In genomic region chr8:84192023-84192422, GRCm38 (mm10) we compare ENCODE assay signal across 8 mouse cellular contexts. TPM values are rescaled to one million over a fixed set of nuclear protein-coding genes. Genes with fewer than 3 reads are reported as not detected.
DNase-seq lines count a peak whose midpoint lies in the region; ATAC-seq and TF ChIP-seq lines count a peak whose summit lies in the region.

No protein-coding gene starts in this region.

- peaks cover 35% of the 10 kb centered on the region for H3K4me1 ChIP-seq in embryonic facial prominence, embryonic 10.5 days
- H3K4me1 ChIP-seq in heart, embryonic 10.5 days = peaks cover 24% of the 10 kb centered on the region
- peaks cover 22% of the 10 kb centered on the region; the same call in 1 of the 2 replicates for H3K4me1 ChIP-seq in lung, postnatal 0 days (ENCODE audit: insufficient read depth, low read depth, low read length)

- H3K36me3 ChIP-seq in embryonic facial prominence, embryonic 10.5 days (replicated peaks) = no peaks in the 10 kb centered on the region
- H3K36me3 ChIP-seq in heart, embryonic 10.5 days = no peaks in the 10 kb centered on the region
- no peaks in the 10 kb centered on the region for H3K36me3 ChIP-seq in lung, postnatal 0 days (ENCODE audit: insufficient read depth, low read length)

- peaks cover 25% of the 10 kb centered on the region for H3K27me3 ChIP-seq in embryonic facial prominence, embryonic 10.5 days (replicated peaks; ENCODE audit: low read depth, poor library complexity, severe bottlenecking)
- no peaks in the 10 kb centered on the region for H3K27me3 ChIP-seq in heart, embryonic 10.5 days (ENCODE audit: insufficient read depth, poor library complexity, severe bottlenecking)
- H3K27me3 ChIP-seq in lung, postnatal 0 days (replicated peaks; ENCODE audit: insufficient read depth, low read length) = no peaks in the 10 kb centered on the region

- H3K9ac ChIP-seq in lung, postnatal 0 days (replicated peaks; ENCODE audit: low read depth) = no peak overlapping the region

- peak; percentile 98 for TF ChIP-seq EP300 in lung, postnatal 0 days (IDR thresholded peaks at IDR 0.05)

- ATAC-seq in lung, postnatal 0 days = peak; percentile 89

- TF ChIP-seq CTCF in lung, postnatal 0 days (IDR thresholded peaks at IDR 0.05) = 0 out of 2 replicates have a peak, but pooled peaks have one; percentile 6

- H3K4me3 ChIP-seq in embryonic facial prominence, embryonic 10.5 days = peak overlapping the region; percentile 46
- peak overlapping the region; percentile 49 for H3K4me3 ChIP-seq in heart, embryonic 10.5 days
- H3K4me3 ChIP-seq in lung, postnatal 0 days (ENCODE audit: low read depth, low read length) = no peak overlapping the region

- H3K27ac ChIP-seq in embryonic facial prominence, embryonic 10.5 days (replicated peaks) = peak overlapping the region; percentile 69
- peak overlapping the region; percentile 94 for H3K27ac ChIP-seq in heart, embryonic 10.5 days
- peak overlapping the region; percentile 94 for H3K27ac ChIP-seq in lung, postnatal 0 days (ENCODE audit: low read length)

- WGBS in embryonic facial prominence, embryonic 10.5 days = 33% methylated on average over 13 of the region's 13 CpGs
- WGBS in heart, embryonic 10.5 days = 12% methylated on average over 13 of the region's 13 CpGs
- 27% methylated on average over 13 of the region's 13 CpGs for WGBS in lung, postnatal 0 days

- DNase-seq in right cerebral cortex, adult 18-20 months = peak; percentile 51
- DNase-seq in right cerebral cortex, postnatal 36 days (ENCODE audit: low spot score in 2 of 2) = no peak
- no peak for DNase-seq in embryonic facial prominence, embryonic 10.5 days (ENCODE audit: low spot score)
- peak; percentile 95 for DNase-seq in heart, embryonic 10.5 days (ENCODE audit: low spot score)
- DNase-seq in kidney, adult 8-10 months = peak; percentile 48 to 61
- peak; percentile 97 for DNase-seq in lung, postnatal 0 days (ENCODE audit: low spot score)
- peak; percentile 83 for DNase-seq in skeletal muscle tissue, adult 2 months (ENCODE audit: low read depth, low spot score)
- DNase-seq in thymus, postnatal 36 days = no peak

- H3K9me3 ChIP-seq in embryonic facial prominence, embryonic 10.5 days = no peaks in the 10 kb centered on the region
- H3K9me3 ChIP-seq in heart, embryonic 10.5 days = no peaks in the 10 kb centered on the region
- H3K9me3 ChIP-seq in lung, postnatal 0 days (ENCODE audit: low read length) = no peaks in the 10 kb centered on the region

- peak overlapping the region; percentile 41 for H3K4me2 ChIP-seq in lung, postnatal 0 days (replicated peaks; ENCODE audit: low read depth, low read length)

RNA-seq across cellular contexts. Expression of gene Nanos3, which starts 7.0 kb away (rescaled TPM):
- 2.4 and 3.5 TPM in 2 replicates for polyA plus RNA-seq in embryonic facial prominence, embryonic 10.5 days (2016; fragmentation: Nextera tagmentation; extraction: Ambion mirVana)
- 1.2 and 2.3 TPM in 2 replicates for polyA plus RNA-seq in heart, embryonic 10.5 days (2016; fragmentation: Nextera tagmentation; extraction: Ambion mirVana)
- polyA plus RNA-seq in lung, postnatal 0 days (2015; fragmentation: Nextera tagmentation; extraction: Ambion mirVana) = 1.9 and 3.2 TPM in 2 replicates

RNA-seq across cellular contexts. Expression of gene 4930432K21Rik, which starts 44.2 kb away (rescaled TPM):
- 1.5 and 1.8 TPM in 2 replicates for polyA plus RNA-seq in embryonic facial prominence, embryonic 10.5 days (2016; fragmentation: Nextera tagmentation; extraction: Ambion mirVana)
- 0.79 and 1.5 TPM in 2 replicates for polyA plus RNA-seq in heart, embryonic 10.5 days (2016; fragmentation: Nextera tagmentation; extraction: Ambion mirVana)
- 0.80 and 1.0 TPM in 2 replicates for polyA plus RNA-seq in lung, postnatal 0 days (2015; fragmentation: Nextera tagmentation; extraction: Ambion mirVana)

RNA-seq across cellular contexts. Expression of gene Cc2d1a, which starts 44.3 kb away (rescaled TPM):
- 20.4 and 21.0 TPM in 2 replicates for polyA plus RNA-seq in embryonic facial prominence, embryonic 10.5 days (2016; fragmentation: Nextera tagmentation; extraction: Ambion mirVana)
- polyA plus RNA-seq in heart, embryonic 10.5 days (2016; fragmentation: Nextera tagmentation; extraction: Ambion mirVana) = 19.5 and 19.7 TPM in 2 replicates
- 15.6 and 16.3 TPM in 2 replicates for polyA plus RNA-seq in lung, postnatal 0 days (2015; fragmentation: Nextera tagmentation; extraction: Ambion mirVana)

RNA-seq across cellular contexts. Expression of gene Zswim4, which starts 44.8 kb away (rescaled TPM):
- 37.2 and 41.7 TPM in 2 replicates for polyA plus RNA-seq in embryonic facial prominence, embryonic 10.5 days (2016; fragmentation: Nextera tagmentation; extraction: Ambion mirVana)
- 14.4 and 17.5 TPM in 2 replicates for polyA plus RNA-seq in heart, embryonic 10.5 days (2016; fragmentation: Nextera tagmentation; extraction: Ambion mirVana)
- 7.8 and 8.4 TPM in 2 replicates for polyA plus RNA-seq in lung, postnatal 0 days (2015; fragmentation: Nextera tagmentation; extraction: Ambion mirVana)

RNA-seq across cellular contexts. Expression of gene D8Ertd738e, which starts 57.5 kb away (rescaled TPM):
- polyA plus RNA-seq in embryonic facial prominence, embryonic 10.5 days (2016; fragmentation: Nextera tagmentation; extraction: Ambion mirVana) = 409 and 427 TPM in 2 replicates
- polyA plus RNA-seq in heart, embryonic 10.5 days (2016; fragmentation: Nextera tagmentation; extraction: Ambion mirVana) = 353 and 374 TPM in 2 replicates
- polyA plus RNA-seq in lung, postnatal 0 days (2015; fragmentation: Nextera tagmentation; extraction: Ambion mirVana) = 302 and 339 TPM in 2 replicates

Comparison
In these comparisons a context has a peak if more than half of its experiments do, and no peak if none do; other contexts are left out.
1. DNase-seq: peak in right cerebral cortex, adult 18-20 months (single experiment), heart, embryonic 10.5 days (single experiment), kidney, adult 8-10 months (2 of 2), lung, postnatal 0 days (single experiment) and skeletal muscle tissue, adult 2 months (single experiment); none in right cerebral cortex, postnatal 36 days (0 of 2), embryonic facial prominence, embryonic 10.5 days (single experiment) and thymus, postnatal 36 days (0 of 2).
2. Peak in every context shown above with its lines, with median percentiles within 50 percentile points of each other: H3K27ac ChIP-seq.